In the genomic region with DNA sequence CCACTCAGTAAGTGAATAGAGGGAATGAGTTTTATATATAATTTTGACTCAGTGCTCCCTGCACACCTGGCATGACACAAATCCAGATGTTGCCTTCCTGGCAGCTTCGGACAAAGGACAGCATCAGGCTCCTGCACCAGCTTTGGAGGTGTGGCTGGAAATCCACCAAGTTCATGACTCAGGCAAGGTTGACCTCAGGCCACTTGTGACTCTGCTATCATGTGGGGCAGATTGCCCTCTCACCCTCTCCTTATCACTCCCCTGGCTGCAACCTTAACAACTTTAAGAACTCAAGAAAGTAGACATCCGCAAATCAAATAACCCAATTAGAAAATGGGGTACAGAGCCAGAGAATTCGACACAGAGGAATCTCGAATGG, we compare ENCODE assay signal across 18 mouse cellular contexts.
DNase-seq lines count a peak whose midpoint lies in the region; ATAC-seq and TF ChIP-seq lines count a peak whose summit lies in the region.
"Had no signal": no experiment of that assay in that cellular context is flagged by ENCODE, and none has a peak within 500 bp of the region (broad histone marks: within the 10 kb centered on the region; RNA-seq: fewer than 3 reads in every experiment).

No protein-coding gene starts in this region.

- no peak overlapping the region for H3K9ac ChIP-seq in kidney, embryonic 14.5 days (ENCODE audit: low read depth, low read length)
- no peak overlapping the region for H3K9ac ChIP-seq in intestine, postnatal 0 days (ENCODE audit: low read depth, low read length)
- H3K9ac ChIP-seq in stomach, postnatal 0 days (ENCODE audit: low read length): no peak overlapping the region
- H3K9ac ChIP-seq: embryonic facial prominence, embryonic 13.5 days; forebrain, embryonic 15.5 days had no signal

- H3K36me3 ChIP-seq in kidney, embryonic 14.5 days (ENCODE audit: control insufficient read depth, insufficient read depth, low read length): no peaks in the 10 kb centered on the region
- H3K36me3 ChIP-seq in kidney, adult 2 months (ENCODE audit: control insufficient read depth, insufficient read depth, low read length): no peaks in the 10 kb centered on the region
- no peaks in the 10 kb centered on the region for H3K36me3 ChIP-seq in intestine, postnatal 0 days (ENCODE audit: control insufficient read depth, insufficient read depth)
- H3K36me3 ChIP-seq in stomach, postnatal 0 days (ENCODE audit: control insufficient read depth, insufficient read depth, low read length): no peaks in the 10 kb centered on the region
- H3K36me3 ChIP-seq: embryonic facial prominence, embryonic 13.5 days; forebrain, embryonic 15.5 days; heart, embryonic 10.5 days had no signal

- no peak for TF ChIP-seq EP300 in stomach, postnatal 0 days (optimal IDR thresholded peaks at IDR 0.05)

- no peak overlapping the region for H3K4me3 ChIP-seq in kidney, embryonic 14.5 days (ENCODE audit: low read length)
- H3K4me3 ChIP-seq in kidney, adult 2 months (ENCODE audit: insufficient read depth, low read depth, low read length): no peak overlapping the region
- H3K4me3 ChIP-seq in intestine, postnatal 0 days (ENCODE audit: low read depth, low read length): no peak overlapping the region
- no peak overlapping the region for H3K4me3 ChIP-seq in stomach, postnatal 0 days (ENCODE audit: low read depth, low read length)
- H3K4me3 ChIP-seq: embryonic facial prominence, embryonic 13.5 days; forebrain, embryonic 15.5 days; heart, embryonic 10.5 days; left cerebral cortex, adult 2 months; megakaryocyte, embryonic 14.5 days had no signal

- TF ChIP-seq CTCF in kidney, adult 2 months (conservative IDR thresholded peaks at IDR 0.05; ENCODE audit: insufficient read depth, insufficient read length, low read depth, low read length): no peak
- no peak for TF ChIP-seq CTCF in intestine, postnatal 0 days (IDR thresholded peaks at IDR 0.05; ENCODE audit: low read depth)
- TF ChIP-seq CTCF in stomach, postnatal 0 days (IDR thresholded peaks at IDR 0.05; ENCODE audit: low read depth): no peak

- no peak overlapping the region for H3K27ac ChIP-seq in kidney, embryonic 14.5 days (ENCODE audit: low read depth, low read length)
- no peak overlapping the region for H3K27ac ChIP-seq in kidney, adult 2 months (ENCODE audit: insufficient read depth, low read depth, low read length)
- H3K27ac ChIP-seq in intestine, postnatal 0 days (ENCODE audit: low read depth, low read length): peak overlapping the region; percentile 31; the same call in 1 of the 2 replicates
- H3K27ac ChIP-seq in stomach, postnatal 0 days (replicated peaks): 0 out of 2 replicates have a peak overlapping the region, but pooled peaks have one; percentile 18
- H3K27ac ChIP-seq: embryonic facial prominence, embryonic 13.5 days; forebrain, embryonic 15.5 days; heart, embryonic 10.5 days; left cerebral cortex, adult 2 months had no signal

- H3K27me3 ChIP-seq in kidney, embryonic 14.5 days (ENCODE audit: control insufficient read depth, insufficient read depth, low read length): no peaks in the 10 kb centered on the region
- H3K27me3 ChIP-seq in kidney, adult 2 months (replicated peaks; ENCODE audit: control insufficient read depth, insufficient read depth, low read length): no peaks in the 10 kb centered on the region
- no peaks in the 10 kb centered on the region for H3K27me3 ChIP-seq in intestine, postnatal 0 days (replicated peaks; ENCODE audit: control insufficient read depth, insufficient read depth, low read length)
- no peaks in the 10 kb centered on the region for H3K27me3 ChIP-seq in stomach, postnatal 0 days (ENCODE audit: control insufficient read depth, insufficient read depth, low read length)
- H3K27me3 ChIP-seq: embryonic facial prominence, embryonic 13.5 days; forebrain, embryonic 15.5 days had no signal

- no peaks in the 10 kb centered on the region for H3K4me1 ChIP-seq in kidney, embryonic 14.5 days (ENCODE audit: control insufficient read depth, insufficient read depth, low read length)
- H3K4me1 ChIP-seq in kidney, adult 2 months (ENCODE audit: control insufficient read depth, insufficient read depth, low read length): no peaks in the 10 kb centered on the region
- peaks cover 2% of the 10 kb centered on the region; the same call in 1 of the 2 replicates for H3K4me1 ChIP-seq in intestine, postnatal 0 days (replicated peaks; ENCODE audit: control insufficient read depth, insufficient read depth, low read length)
- no peaks in the 10 kb centered on the region for H3K4me1 ChIP-seq in stomach, postnatal 0 days (replicated peaks; ENCODE audit: control insufficient read depth, insufficient read depth)

- TF ChIP-seq POLR2A in kidney, adult 2 months (IDR thresholded peaks at IDR 0.05; ENCODE audit: low read depth, low read length): no peak

- DNase-seq in adrenal gland, adult 2 months: peak; percentile 75
- DNase-seq in adrenal gland, postnatal 14 days: no peak
- no peak for DNase-seq in kidney, adult 2 months
- no peak for DNase-seq in stomach, postnatal 0 days (ENCODE audit: low spot score)
- no peak for DNase-seq in thymus, postnatal 14 days
- DNase-seq: lung, postnatal 10 days; midbrain, embryonic 14.5 days; spleen, adult 18-20 months; thymus, postnatal 36 days had no signal

- peak; percentile 20; the same call in 1 of the 2 replicates for ATAC-seq in kidney, embryonic 14.5 days (ENCODE audit: low FRiP score, low TSS enrichment)
- peak; percentile 73 for ATAC-seq in intestine, postnatal 0 days
- ATAC-seq in stomach, postnatal 0 days (ENCODE audit: low FRiP score, low TSS enrichment): peak; percentile 56; the same call in 1 of the 2 replicates
- ATAC-seq: forebrain, embryonic 15.5 days; hindbrain, embryonic 16.5 days had no signal

- no peaks in the 10 kb centered on the region for H3K9me3 ChIP-seq in kidney, embryonic 14.5 days (ENCODE audit: control insufficient read depth, low read length)
- peaks cover 6% of the 10 kb centered on the region; the same call in 1 of the 2 replicates for H3K9me3 ChIP-seq in intestine, postnatal 0 days (ENCODE audit: control insufficient read depth)
- no peaks in the 10 kb centered on the region for H3K9me3 ChIP-seq in stomach, postnatal 0 days (ENCODE audit: control insufficient read depth, low read length)
- H3K9me3 ChIP-seq: embryonic facial prominence, embryonic 13.5 days; forebrain, embryonic 15.5 days; heart, embryonic 10.5 days had no signal

- WGBS in kidney, embryonic 14.5 days: 75% methylated on average over 4 of the region's 4 CpGs
- whole genome bisulfite sequencing in kidney, adult 2 months: 71% methylated on average over 4 of the region's 4 CpGs
- 56% methylated on average over 4 of the region's 4 CpGs for WGBS in intestine, postnatal 0 days
- WGBS in stomach, postnatal 0 days: 78% methylated on average over 4 of the region's 4 CpGs

- H3K4me2 ChIP-seq in kidney, embryonic 14.5 days (replicated peaks; ENCODE audit: low read depth, low read length): no peak overlapping the region
- H3K4me2 ChIP-seq in intestine, postnatal 0 days (replicated peaks; ENCODE audit: low read depth): no peak overlapping the region
- H3K4me2 ChIP-seq in stomach, postnatal 0 days (replicated peaks; ENCODE audit: low read depth): no peak overlapping the region
- H3K4me2 ChIP-seq: embryonic facial prominence, embryonic 13.5 days; forebrain, embryonic 15.5 days; liver, embryonic 11.5 days had no signal

Comparison
In these comparisons a context has a peak if more than half of its experiments do, and no peak if none do; other contexts are left out.
1. ATAC-seq: peak in every context shown above with its lines; median percentile 73 in intestine, postnatal 0 days; 56 in stomach, postnatal 0 days; 20 in kidney, embryonic 14.5 days.
2. H3K27ac ChIP-seq: peak in intestine, postnatal 0 days (single experiment) and stomach, postnatal 0 days (single experiment); none in kidney, embryonic 14.5 days (single experiment) and kidney, adult 2 months (single experiment).